Comparison of ENCODE assay signal across 16 mouse cellular contexts in genomic region chr14:75676316-75676715, GRCm38 (mm10). TPM values are rescaled to one million over a fixed set of nuclear protein-coding genes. Genes with fewer than 3 reads are reported as not detected.
"Had no signal": no experiment of that assay in that cellular context is flagged by ENCODE, and none has a peak within 500 bp of the region (broad histone marks: within the 10 kb centered on the region; RNA-seq: fewer than 3 reads in every experiment).

No protein-coding gene starts in this region.

- H3K4me1 ChIP-seq: limb, embryonic 12.5 days; liver, embryonic 13.5 days had no signal

- H3K4me3 ChIP-seq: left cerebral cortex, adult 2 months; limb, embryonic 12.5 days; liver, embryonic 13.5 days had no signal

- ATAC-seq: liver, postnatal 0 days; midbrain, embryonic 16.5 days had no signal

- DNase-seq: kidney, adult 8-10 months; kidney, postnatal 25 days; liver; liver, embryonic 13.5 days; liver, postnatal 0 days; lung, postnatal 36 days; thymus, postnatal 4 days had no signal

- H3K4me2 ChIP-seq: limb, embryonic 12.5 days; liver, embryonic 13.5 days had no signal

- H3K9me3 ChIP-seq: limb, embryonic 12.5 days; liver, embryonic 13.5 days had no signal

- H3K27me3 ChIP-seq: limb, embryonic 12.5 days; liver, embryonic 13.5 days had no signal

- H3K36me3 ChIP-seq: limb, embryonic 12.5 days; liver, embryonic 13.5 days had no signal

- H3K9ac ChIP-seq: limb, embryonic 12.5 days; liver, embryonic 13.5 days; liver, postnatal 0 days had no signal

- H3K27ac ChIP-seq: left cerebral cortex, adult 2 months; limb, embryonic 12.5 days; liver, embryonic 13.5 days; stomach, postnatal 0 days had no signal

RNA-seq across cellular contexts. Expression of gene Erich6b, which starts 34.3 kb away (rescaled TPM):
- total RNA-seq: layer of hippocampus, postnatal 25 days; left cerebral cortex, adult 2 months; left cerebral cortex, postnatal 25 days; megakaryocyte progenitor cell, adult 5-6 weeks had no signal
- polyA plus RNA-seq: limb, embryonic 12.5 days; liver, embryonic 13.5 days; liver, postnatal 0 days; lung, embryonic 16.5 days; midbrain, embryonic 16.5 days; neural tube, embryonic 14.5 days; stomach, postnatal 0 days had no signal
